Mouse (Mus musculus): Measurements from ENCODE around the gene Vipas39.
"Not testable (repeated sequence)": the region's sequence is repeated elsewhere in the genome, so short reads cannot be mapped to it uniquely, and the experiment has no call there.

Gene Vipas39

DNA sequence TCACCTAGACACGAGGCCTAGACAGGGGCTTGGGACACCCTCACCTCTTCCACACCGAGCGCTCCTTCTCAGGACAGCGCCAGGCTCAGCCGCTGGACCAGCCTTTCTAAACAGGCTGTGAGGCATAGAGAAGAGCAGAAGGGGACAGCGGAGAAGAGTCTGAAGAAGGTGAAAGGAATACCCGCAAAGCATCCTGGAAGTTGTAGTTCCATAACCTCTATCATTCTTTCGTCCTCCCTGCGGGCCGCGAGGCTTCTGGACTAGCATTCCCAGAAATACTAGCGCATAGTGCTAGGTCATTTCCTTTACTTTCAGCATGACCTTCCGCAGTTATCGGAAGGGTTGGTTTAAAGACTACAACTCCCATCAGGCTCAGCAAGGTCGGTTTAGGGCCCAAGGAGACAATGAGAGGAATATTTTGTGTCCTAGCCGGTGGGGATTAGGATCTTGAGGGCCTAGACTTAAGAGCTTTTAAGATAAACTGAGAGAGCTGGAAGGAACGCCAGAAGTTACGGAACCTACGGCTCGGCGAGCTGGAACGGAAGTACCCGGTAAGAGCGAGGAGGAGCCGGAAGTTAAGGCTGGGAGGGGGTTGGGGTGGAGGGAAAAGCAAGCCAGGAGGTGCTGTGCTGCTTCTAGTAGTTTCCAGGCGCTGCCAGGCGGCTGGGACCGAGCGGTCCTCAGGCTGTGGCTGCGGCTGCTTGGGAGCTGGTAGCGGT, at the start of gene Vipas39, which contains the start of gene Ahsa1:
Vipas39 (minus strand) TSS at position 149 of the 719 bp plus-strand sequence.
Ahsa1 (plus strand) TSS at position 372 of the 719 bp plus-strand sequence.
- DNase-seq, result peak; percentile 97

DNA sequence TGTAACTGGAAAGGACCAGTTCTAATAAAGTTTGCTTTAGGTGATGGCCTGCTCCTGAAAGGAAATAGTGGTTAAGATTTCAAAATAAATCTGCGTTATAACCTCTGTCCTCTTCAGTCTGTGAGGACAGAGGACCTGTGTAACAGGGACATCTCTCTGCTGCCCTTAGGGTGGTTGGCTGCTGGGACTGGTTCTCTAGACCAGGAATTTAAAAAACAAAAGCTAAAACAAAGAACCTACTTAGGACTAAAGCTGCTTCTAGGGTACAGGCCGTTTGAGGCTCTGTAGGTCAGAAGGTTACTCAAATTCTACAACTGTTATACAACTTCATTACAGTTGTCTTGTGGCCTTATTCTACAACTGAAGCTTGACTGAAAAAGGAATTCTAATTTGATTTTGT, 47.0 kb upstream of the Vipas39 start:
- DNase-seq, result no peak

DNA sequence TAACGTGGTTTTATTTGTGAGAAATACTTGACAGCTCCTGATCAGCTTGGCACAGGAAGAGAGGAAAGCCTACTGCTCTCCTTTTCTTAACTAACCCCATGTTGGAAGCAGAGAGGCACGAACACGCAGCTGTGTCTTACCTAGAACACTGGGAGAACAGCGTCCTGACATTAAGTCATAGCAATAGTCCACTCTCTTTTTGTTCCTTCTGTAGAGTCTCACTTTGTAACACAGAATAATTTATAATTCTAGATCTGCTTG, 40.5 kb upstream of the Vipas39 start:
- not testable (repeated sequence) for DNase-seq

DNA sequence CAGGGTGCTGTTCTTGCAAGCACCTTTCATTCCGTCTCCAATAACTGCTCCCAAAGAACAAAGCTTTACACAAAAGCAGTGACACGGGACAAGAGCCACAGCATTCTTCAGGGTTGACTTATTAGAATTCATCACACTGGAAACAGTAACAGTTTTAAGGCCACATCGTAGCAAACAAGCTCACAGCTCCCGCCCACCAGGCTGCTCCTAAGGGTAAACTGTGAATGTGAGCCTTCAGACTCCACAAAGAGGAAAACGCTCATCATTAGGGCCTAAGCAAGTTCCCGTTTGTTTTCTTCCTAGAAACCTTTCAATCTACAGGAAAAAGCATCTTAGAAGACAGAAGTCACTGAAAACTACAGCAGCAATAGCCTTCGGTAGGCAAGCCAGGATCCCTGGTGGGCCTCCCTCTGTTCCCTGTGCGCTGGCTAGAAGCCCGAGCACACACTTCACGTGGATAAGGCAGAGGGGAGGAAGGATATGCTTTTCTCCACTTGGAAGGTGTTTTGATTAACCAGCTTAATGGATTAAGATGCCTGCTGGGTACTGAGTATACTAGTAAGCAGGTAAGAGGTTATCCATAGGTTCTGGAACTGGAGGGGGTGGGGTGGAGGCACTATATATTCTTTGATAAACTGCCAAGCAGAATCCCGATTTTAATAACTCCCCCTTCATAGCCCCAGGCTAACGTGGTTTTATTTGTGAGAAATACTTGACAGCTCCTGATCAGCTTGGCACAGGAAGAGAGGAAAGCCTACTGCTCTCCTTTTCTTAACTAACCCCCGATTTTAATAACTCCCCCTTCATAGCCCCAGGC, 39.9 kb upstream of the Vipas39 start:
- DNase-seq, result no peak

DNA sequence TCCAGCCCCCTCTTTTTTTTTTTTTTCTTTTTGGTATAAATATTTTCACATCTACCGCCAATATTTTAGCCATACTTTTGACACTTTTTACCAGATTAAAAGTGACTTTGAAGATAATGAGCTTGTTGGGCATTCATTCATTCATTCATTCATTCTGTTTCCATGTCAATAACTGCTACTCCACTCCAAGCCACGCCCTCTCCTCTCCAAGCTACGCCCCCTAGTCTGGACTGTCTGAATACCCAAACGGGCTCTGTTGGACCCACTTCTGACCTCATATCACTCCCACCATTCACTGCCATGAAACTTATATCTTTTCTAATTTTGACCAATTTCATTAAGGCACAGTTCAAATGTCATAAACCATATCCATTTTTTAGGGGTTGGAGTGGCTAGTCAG, 35.1 kb upstream of the Vipas39 start:
- no peak for DNase-seq

DNA sequence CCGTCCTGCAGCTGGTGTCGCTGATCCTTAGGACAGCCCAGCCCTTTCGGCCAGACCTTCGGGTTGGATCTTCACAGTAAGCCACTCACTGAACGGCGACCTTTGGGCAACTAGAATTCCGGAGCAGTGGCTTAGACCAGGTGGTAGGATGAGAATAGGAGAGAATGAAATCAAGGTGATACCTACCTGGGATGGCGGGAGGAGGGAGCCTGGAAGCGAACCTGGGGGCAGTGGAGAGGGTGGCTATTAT, 34.3 kb upstream of the Vipas39 start:
- no peak for DNase-seq

DNA sequence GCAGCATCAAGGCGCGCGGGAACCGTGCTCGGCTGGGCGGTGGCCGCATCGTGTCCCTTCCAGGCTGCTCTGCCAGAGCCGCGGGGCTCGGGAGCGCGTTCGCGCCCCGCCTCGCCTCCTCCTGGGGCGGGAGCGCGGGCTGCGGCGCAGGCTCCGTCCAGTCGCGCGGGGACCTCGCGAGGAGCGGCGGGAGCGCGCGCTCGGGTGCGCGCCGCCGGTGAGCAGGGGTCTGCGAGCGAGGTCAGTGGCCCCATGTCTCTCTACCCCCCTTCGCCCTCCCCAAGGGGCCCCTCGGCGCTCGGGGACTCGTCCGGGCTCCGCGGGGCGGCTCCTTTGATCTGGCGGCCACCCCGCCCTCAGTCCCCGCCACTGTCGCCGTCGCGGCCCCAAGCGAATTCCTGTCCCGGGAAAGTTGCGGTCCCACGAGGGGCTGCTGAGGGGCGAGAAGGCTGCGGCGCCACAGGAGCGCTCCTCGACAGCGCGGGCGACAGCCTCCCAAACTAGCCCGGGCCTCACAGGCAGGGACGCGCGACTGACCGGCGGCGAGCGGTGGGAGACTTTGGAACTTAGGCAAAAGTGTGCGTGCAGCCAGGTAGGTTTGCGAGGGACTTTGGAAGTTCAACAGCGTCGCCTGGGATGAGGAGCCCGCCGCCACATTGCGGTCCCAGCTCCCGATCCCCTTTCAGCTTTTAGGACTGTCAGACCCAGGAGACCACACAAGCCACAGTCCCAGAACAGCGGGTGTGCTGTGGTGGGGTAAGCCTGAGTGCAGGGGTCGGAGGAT, 33.8 kb upstream of the Vipas39 start, which contains the start of gene Ism2:
Ism2 (minus strand) TSS at position 49 of the 784 bp plus-strand sequence.
- peak; percentile 77 for DNase-seq

DNA sequence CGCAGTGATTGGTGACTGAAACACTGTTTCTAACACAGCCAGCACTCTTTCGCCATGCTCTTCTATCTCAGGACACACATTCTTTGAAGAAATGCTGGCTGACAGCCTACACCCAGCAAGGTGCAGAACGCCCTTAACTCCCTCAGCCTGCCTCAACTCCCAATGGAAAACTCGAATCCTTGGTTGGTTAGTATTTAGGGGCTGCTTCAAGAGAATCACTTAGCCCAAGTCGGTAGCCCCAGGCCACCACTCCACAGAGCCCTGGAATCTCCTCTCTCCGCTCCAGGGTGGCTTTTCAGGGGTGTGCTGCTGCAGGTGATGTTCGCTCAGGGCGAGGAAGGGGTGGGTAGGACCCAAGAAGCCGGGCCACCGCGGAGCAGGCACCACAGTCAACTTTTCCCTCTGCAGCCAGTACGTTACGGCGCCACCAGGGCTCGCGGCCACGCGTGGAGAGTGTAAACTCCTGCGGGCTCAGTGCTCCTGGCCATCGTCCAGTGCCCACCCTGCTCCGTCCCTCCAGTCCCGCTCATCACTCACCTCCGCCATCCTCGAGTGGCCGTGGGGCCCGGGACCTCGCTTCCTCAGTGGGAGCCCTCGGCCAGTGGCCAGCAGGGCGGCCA, 33.1 kb upstream of the Vipas39 start:
- peak; percentile 35 for DNase-seq

DNA sequence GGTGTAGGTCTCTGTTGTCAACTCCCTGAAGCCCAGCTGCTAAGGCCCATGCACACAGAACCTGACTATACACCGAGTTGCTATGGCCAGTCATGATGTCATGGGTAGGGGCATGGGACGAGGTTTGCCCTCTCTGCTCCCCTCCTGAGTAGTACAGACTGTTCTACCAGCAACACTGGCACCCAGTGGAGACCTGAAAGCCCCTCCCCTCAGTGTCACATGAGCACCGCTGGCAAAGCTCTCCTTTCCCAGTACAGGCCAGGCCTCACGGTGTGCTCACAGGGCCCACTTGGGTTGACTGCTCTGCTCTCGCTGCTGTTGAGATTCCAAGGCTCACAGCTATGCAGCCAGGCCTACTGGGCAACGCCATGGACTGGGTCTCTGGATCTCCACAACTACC, 27.9 kb upstream of the Vipas39 start:
- no peak for DNase-seq

DNA sequence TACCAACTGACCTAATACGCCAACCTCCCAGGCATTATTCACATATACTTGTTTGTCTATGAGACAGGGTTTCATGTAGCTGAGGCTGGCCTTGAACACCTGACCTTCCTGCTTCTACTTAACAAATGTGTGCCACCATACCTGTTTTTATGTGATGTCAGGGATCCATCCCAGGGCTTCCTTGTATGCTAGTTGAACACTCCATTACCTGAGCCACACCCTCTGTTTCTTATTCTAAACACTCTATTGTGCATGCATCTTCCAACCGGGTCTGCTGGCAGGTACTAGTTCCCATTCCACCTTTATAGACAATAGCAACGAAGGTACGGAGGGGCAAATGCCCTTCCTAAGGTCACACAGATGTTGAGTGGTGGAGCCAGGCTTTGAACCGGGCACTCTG, 23.0 kb upstream of the Vipas39 start:
- no peak for DNase-seq

DNA sequence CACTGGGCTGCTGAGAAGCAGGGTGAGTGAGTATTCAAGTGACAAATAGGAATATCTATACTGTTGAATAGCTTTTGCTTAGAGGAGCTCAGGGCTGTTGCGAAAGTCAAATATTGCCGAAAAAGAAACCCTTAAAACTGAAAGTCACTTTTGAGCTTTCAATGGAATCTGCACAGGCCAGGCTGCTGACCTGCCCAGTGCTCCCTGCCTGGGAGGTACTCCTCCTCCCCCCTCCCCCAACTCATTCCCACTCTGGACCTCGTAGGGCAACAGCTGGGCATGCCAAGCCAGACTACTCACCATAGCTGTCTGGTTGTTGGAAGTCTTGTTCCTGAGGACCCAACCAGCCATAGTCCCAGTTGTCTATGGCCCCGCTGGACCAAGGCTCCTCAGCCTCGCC, 18.7 kb upstream of the Vipas39 start:
- no peak for DNase-seq

DNA sequence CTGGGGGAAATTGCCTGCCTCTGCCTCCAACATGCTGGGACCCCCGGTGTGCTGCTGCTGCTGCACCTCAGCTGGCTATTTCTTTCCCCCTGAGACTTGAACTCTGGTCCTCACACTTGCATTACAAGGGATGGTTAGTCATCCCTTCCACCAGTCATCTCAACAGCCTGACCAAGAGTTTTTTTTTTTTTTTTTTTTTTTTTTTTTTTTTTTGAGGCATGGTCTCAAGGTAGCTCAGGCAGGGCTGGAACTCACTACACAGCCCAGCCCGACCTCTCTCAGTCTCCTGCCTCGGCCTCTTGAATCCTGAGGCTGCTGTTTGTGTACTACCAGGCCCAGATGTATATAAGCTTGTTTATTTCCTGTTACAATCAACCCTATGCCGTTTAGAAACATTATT, 18.2 kb upstream of the Vipas39 start:
- no peak for DNase-seq

DNA sequence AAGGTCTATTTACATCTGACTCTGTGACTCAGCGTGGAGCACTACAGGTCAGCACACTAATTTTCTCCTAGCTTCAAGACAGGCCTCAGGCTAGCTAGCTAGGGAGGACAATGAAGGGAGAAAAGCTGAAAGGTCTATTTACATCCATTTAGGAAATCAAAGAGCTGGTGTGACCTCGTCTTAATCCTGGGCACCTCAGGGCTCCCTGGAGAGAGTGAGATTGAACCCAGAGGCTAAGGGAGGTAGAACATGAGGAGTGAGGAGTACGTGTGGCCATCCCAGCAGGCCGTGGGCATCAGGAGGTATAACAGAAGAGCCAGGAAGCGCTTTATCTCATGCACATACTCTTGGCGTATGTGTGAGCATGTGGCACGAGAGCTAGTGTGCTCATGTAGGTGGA, 17.6 kb upstream of the Vipas39 start:
- DNase-seq, result no peak

DNA sequence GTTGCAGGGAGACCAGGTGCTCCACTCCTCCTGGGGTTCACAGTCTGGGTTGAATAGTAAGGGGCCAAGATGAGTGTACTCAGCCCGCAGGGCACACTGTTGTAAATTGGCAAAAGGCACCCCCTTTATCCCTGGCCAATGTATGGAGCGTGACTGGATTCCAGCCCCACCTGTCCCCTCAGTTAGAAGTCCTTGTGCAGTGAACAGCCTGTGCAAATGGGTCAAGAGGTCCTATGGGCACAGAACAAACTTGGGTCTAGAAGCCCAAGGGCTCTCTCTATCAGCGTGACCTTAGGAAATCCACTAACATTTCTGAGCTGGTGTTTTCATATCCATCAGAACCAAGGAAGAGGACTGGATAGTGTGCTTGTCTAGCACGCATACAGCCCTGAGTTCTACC, 16.7 kb upstream of the Vipas39 start:
- no peak for DNase-seq

DNA sequence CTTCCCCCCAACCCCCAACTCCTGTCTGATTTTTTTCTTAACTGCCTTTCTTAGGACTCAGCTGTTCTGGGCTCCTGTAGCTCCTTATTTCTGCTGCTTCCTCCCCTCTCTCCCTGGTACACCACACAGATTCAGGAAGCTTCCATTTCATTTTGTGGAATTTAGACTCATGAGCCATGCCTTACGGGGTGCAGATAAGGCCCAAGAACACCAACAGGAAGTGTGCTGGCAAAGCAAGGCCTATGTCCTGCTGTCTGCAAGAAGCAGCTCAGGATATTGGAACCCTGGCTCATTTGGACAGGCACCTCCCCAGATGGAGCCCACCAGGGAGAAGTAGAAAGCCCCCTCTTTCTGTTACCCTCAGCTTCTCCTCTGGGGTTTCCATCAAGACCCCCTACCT, 15.7 kb upstream of the Vipas39 start:
- DNase-seq, result no peak

DNA sequence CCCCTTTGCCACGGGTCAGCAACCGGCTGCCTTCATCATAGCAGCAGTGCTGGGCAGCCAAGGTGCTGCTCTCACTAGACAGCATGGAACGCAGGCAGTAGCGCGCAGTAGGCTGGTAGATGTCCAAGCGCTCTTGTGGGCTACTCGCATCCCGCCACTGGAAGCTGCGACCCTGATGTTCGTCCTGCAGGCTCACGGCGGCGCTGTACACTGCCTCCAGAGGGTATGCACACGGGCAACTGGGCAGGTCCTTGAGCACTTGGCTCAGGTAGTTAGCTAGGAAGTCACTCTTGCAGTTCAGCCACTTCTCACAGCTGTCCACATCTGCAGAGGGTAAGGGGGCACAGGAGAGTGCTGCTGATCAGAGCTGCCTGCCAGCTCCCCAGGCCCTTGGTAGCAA, 13.8 kb upstream of the Vipas39 start:
- DNase-seq, result peak; percentile 14

DNA sequence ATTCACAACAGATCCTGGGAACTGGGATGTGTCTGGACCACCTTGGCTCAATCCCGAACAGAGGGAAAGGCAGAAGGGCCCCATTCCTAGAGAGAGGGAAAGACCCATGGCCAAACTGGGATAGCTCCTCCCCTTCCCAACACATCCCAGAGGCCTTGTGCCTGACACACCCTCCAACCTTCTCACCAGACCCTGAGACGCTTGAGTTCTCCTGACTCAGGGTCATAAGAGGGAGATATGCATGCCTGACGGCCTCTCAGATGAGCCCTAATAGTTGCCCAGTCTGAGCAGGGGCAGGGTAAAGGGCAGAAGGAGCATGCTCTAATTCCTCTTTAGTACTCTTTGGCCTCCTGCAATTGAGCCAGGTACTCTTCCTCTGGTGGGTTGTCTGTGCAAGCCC, 13.3 kb upstream of the Vipas39 start:
- DNase-seq, result no peak

DNA sequence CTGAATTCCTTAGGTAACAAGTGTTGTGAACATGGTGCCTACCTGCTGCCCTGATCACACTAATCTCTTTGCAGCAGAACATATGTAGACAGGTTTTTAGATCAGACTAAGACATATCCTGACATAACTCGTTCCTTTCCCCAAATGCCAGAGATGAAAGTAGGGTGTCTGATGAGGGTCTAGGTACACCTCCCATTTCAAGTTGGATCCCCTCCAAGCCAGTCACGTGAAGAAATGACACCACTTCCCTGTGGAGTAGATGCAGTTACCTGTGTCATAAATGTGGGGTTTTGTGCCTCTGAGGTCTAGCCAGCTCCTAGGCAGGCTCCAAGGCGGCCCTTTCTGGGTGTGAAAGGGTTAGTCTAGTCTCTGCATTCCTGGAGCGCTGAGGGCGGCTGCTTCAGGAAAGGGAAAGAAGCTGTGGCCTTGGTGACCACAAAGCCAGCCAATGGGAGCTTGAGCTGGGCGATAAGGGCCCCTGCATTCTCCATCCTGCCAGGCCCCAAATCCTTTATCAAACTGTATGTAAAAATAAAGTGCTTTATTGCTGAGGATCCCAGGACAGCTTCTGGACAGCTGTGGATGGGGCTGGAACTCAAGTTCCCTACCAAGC, 12.2 kb upstream of the Vipas39 start:
- DNase-seq, result peak; percentile 49

DNA sequence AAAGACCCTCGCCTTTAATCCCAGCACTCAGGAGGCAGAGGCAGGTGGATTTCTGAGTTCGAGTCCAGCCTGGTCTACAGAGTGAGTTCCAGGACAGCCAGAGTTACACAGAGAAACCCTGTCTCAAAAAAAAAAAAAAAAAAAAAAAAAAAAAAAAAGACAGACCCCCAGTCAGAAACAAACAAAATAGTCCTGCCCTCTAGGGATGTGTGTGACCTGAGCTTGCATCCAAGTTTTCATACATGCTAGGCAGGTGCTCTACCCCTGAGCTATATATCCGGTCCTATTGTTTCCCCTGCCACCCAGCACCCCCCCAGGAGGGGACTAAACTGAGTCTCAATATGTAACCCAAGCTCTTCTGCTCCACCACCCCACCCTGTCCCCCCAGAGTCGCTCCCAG, 11.2 kb upstream of the Vipas39 start:
- DNase-seq, result not testable (repeated sequence)

DNA sequence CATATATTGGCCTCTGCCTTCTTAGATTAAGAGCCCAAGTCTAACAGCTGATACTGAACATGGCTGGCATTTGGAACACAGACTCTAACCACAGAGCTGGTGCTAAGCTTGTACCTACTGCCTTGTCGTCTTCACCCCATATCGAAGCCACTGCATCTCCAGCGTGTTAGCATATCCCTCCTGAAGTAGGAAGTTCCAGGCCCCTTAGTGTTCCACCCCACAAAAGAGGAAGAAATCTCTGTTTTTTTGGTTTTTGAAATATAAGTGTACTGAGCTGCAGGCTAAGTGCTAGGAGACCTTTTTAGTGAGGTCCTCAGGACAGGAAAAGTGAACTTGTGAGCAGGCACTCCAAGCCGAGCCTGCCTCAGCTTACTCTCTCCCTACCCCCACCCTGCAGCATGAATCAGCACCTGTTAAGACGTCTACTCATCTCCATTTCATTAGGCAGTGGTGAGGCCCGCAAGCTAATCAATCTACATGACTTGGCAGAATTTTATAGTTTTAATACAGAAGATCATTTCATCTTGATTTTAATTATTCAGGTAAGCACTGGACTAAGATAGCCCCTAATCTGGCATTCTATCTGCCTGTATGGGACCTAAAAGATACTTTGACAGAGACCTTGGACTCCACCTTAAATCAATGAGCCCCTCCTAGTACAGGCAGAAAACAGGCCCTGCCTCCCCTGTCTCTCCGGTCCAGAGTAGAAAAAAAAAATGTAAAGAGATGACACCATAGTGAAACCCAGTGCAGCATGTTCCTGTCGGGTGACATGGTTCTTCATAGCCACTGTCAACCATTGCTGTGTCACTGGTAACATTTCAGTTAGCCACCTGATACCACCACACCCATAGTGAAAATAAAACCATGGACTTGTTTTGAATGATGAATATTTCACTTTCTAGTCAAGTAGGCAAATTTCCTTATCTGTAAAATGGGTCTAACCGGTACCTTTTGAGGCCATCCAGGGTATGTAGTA, 9.1 kb upstream of the Vipas39 start:
- DNase-seq, result no peak

DNA sequence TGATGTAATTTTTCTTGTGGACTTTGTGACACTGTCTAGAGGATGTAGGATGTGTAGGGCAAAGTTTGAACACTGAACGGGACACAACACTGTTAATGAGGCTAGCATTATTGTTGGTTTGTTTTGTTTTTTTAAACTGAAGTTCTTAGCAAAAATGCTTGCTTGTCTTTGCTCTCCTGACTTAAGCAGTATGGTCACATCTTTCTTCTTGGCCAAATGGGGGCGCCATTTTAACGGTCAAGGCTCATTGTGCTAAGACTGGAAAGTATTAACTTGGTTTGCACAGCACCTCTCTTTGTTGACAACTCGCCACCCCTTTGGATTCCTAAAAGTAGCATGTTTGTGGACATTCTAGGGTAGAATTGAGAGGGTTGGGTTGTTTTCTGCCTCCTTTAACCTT, 1.6 kb upstream of the Vipas39 start:
- peak; percentile 53 for DNase-seq

Data from embryo, embryonic 11 days (tissue).